Mouse (Mus musculus) hindbrain, embryonic 11.5 days (tissue): Measurements from ENCODE around the gene Dock6. TPM values are rescaled to one million over a fixed set of nuclear protein-coding genes. Genes with fewer than 3 reads are reported as not detected.

Experiments used
- ATAC-seq: fragments of 200-750 bp; cut with Nextera tagmentation; 2 replicates; pipeline ENCODE4 v1.8.0; 2017; ENCODE audit warnings: mild to moderate bottlenecking, moderate TSS enrichment, moderate library complexity; ENCODE audit not compliant: low FRiP score
- DNase-seq: peaks from one replicate; pipeline ENCODE4 v3.0.0-alpha.2; 2015; ENCODE audit warnings: low spot score
- H3K27ac ChIP-seq: fragments of 300-500 bp; sonication (generic); 2 replicates; pipeline ENCODE4 v1.5.1; 2014; ENCODE audit warnings: mild to moderate bottlenecking, low read depth, low read length
- H3K27me3 ChIP-seq: fragments of 300-500 bp; sonication (generic); 2 replicates; pipeline ENCODE4 v1.6.1; 2014; ENCODE audit warnings: mild to moderate bottlenecking, low read length, moderate library complexity, mixed read lengths; ENCODE audit not compliant: control insufficient read depth, insufficient read depth
- H3K36me3 ChIP-seq: fragments of 300-500 bp; sonication (generic); 2 replicates; pipeline ENCODE4 v1.6.1; 2014; ENCODE audit warnings: mild to moderate bottlenecking, low read length, moderate library complexity, mixed read lengths; ENCODE audit not compliant: control insufficient read depth, insufficient read depth
- H3K4me1 ChIP-seq: fragments of 300-500 bp; sonication (generic); replicated peaks from 2 replicates; pipeline ENCODE4 v1.6.1; 2014; ENCODE audit warnings: low read length, mixed read lengths; ENCODE audit not compliant: control insufficient read depth, insufficient read depth
- H3K4me2 ChIP-seq: fragments of 300-500 bp; sonication (generic); replicated peaks from 2 replicates; pipeline ENCODE4 v1.6.1; 2014; ENCODE audit warnings: mild to moderate bottlenecking, low read depth, low read length
- H3K4me3 ChIP-seq: fragments of 300-500 bp; sonication (generic); 2 replicates; pipeline ENCODE4 v1.5.1; 2014; ENCODE audit warnings: low read depth, low read length
- H3K9ac ChIP-seq: fragments of 300-500 bp; sonication (generic); 2 replicates; pipeline ENCODE4 v1.6.1; 2014; ENCODE audit warnings: low read depth, low read length
- H3K9me3 ChIP-seq: fragments of 300-500 bp; sonication (generic); 2 replicates; pipeline ENCODE4 v1.6.1; 2016; ENCODE audit warnings: low read length; ENCODE audit not compliant: control insufficient read depth
- WGBS: fragments of 180-500 bp; shearing (Covaris S2); extraction: QIAGEN DNeasy Blood & Tissue Kit; methylation state at CpG from one replicate; pipeline ENCODE4 v1.1.7; 2014; 5-methylcytosine and 5-hydroxymethylcytosine counted together
- polyA plus RNA-seq: library from polyadenylated mRNA; unstranded; fragments of >200 nt; fragmentation: Nextera tagmentation; extraction: Ambion mirVana; gene quantifications from 2 replicates; pipeline ENCODE4 v1.2.1, GENCODE M21; 2014

Dock6 gene
- polyA plus RNA-seq, 1 experiment from 2014 or later: 21.4 TPM

- DNase-seq: no peak
- 67% methylated on average over 3 of the region's 3 CpGs for WGBS
- ATAC-seq: no peak
- no peaks in the 10 kb centered on the region for H3K27me3 ChIP-seq
- H3K4me3 ChIP-seq: no peak overlapping the region
- H3K27ac ChIP-seq: no peak overlapping the region
- H3K9me3 ChIP-seq: no peaks in the 10 kb centered on the region
- no peaks in the 10 kb centered on the region for H3K36me3 ChIP-seq
- peaks cover 2% of the 10 kb centered on the region; the same call in 1 of the 2 replicates for H3K4me1 ChIP-seq
- H3K4me2 ChIP-seq: no peak overlapping the region
- H3K9ac ChIP-seq: no peak overlapping the region
These were observed 43.9 kb downstream of the Dock6 start for GRCm38 (mm10) chr9:21808561-21808960.

GRCm38 (mm10) chr9:21806976-21807375, 45.5 kb downstream of the Dock6 start:
- Histone ChIP-seq H3K27ac (no peak overlapping the region), H3K9ac (no peak overlapping the region), H3K27me3 (no peaks in the 10 kb centered on the region), H3K4me2 (no peak overlapping the region), H3K4me1 (peaks cover 2% of the 10 kb centered on the region; the same call in 1 of the 2 replicates), H3K9me3 (no peaks in the 10 kb centered on the region), H3K4me3 (no peak overlapping the region), H3K36me3 (no peaks in the 10 kb centered on the region)
- WGBS: 85% methylated on average over 11 of the region's 11 CpGs
- ATAC-seq: no peak
- no peak for DNase-seq

GRCm38 (mm10) chr9:21806363-21806762, 46.1 kb downstream of the Dock6 start:
- Histone ChIP-seq H3K4me3 (no peak overlapping the region), H3K9ac (no peak overlapping the region), H3K36me3 (no peaks in the 10 kb centered on the region), H3K4me2 (no peak overlapping the region), H3K9me3 (no peaks in the 10 kb centered on the region), H3K27me3 (no peaks in the 10 kb centered on the region), H3K4me1 (peaks cover 2% of the 10 kb centered on the region; the same call in 1 of the 2 replicates), H3K27ac (no peak overlapping the region)
- WGBS: 68% methylated on average over 3 of the region's 3 CpGs
- ATAC-seq (no peak), DNase-seq (no peak)

- Histone ChIP-seq H3K9ac (peak overlapping the region; percentile 28; the same call in 1 of the 2 replicates), H3K27me3 (no peaks in the 10 kb centered on the region), H3K4me1 (peaks cover 2% of the 10 kb centered on the region; the same call in 1 of the 2 replicates), H3K36me3 (no peaks in the 10 kb centered on the region), H3K27ac (no peak overlapping the region), H3K4me2 (no peak overlapping the region; the same call in 1 of the 2 replicates), H3K4me3 (no peak overlapping the region), H3K9me3 (no peaks in the 10 kb centered on the region)
- peak; percentile 91 for ATAC-seq
- 38% methylated on average over 13 of the region's 13 CpGs for WGBS
- peak; percentile 91 for DNase-seq
These were observed 48.3 kb downstream of the Dock6 start for GRCm38 (mm10) chr9:21803986-21804644.

- no peaks in the 10 kb centered on the region for H3K36me3 ChIP-seq
- DNase-seq: no peak
These were observed 50.8 kb downstream of the Dock6 start for GRCm38 (mm10) chr9:21801591-21801990.

GRCm38 (mm10) chr9:21801121-21801520, 51.3 kb downstream of the Dock6 start:
- Histone ChIP-seq H3K4me2 (no peak overlapping the region), H3K9me3 (no peaks in the 10 kb centered on the region), H3K4me3 (no peak overlapping the region), H3K36me3 (no peaks in the 10 kb centered on the region), H3K27ac (no peak overlapping the region), H3K4me1 (peaks cover 2% of the 10 kb centered on the region; the same call in 1 of the 2 replicates), H3K27me3 (no peaks in the 10 kb centered on the region), H3K9ac (no peak overlapping the region)
- 64% methylated on average over 7 of the region's 7 CpGs for WGBS
- ATAC-seq (no peak), DNase-seq (no peak)

More at GRCm38 (mm10) chr9:21801591-21801990, 50.8 kb downstream of the Dock6 start:
- H3K27me3 ChIP-seq: no peaks in the 10 kb centered on the region
- peaks cover 2% of the 10 kb centered on the region; the same call in 1 of the 2 replicates for H3K4me1 ChIP-seq
- WGBS: 93% methylated on average over 7 of the region's 7 CpGs
- H3K9me3 ChIP-seq: no peaks in the 10 kb centered on the region
- no peak overlapping the region for H3K9ac ChIP-seq
- no peak for ATAC-seq
- H3K27ac ChIP-seq: no peak overlapping the region
- H3K4me3 ChIP-seq: no peak overlapping the region
- H3K4me2 ChIP-seq: no peak overlapping the region

- Histone ChIP-seq H3K27me3 (no peaks in the 10 kb centered on the region), H3K36me3 (no peaks in the 10 kb centered on the region), H3K9me3 (no peaks in the 10 kb centered on the region), H3K9ac (peak overlapping the region; percentile 57; the same call in 1 of the 2 replicates), H3K4me1 (no peaks in the 10 kb centered on the region), H3K4me2 (peak overlapping the region; percentile 74), H3K27ac (no peak overlapping the region; the same call in 1 of the 2 replicates), H3K4me3 (peak overlapping the region; percentile 55)
- no peak for DNase-seq
- 55% methylated on average over 3 of the region's 3 CpGs for WGBS
- no peak for ATAC-seq
These were observed 53.5 kb downstream of the Dock6 start for GRCm38 (mm10) chr9:21799010-21799350.

GRCm38 (mm10) chr9:21798345-21799009, 54.0 kb downstream of the Dock6 start, which contains the start of gene Kank2:
TSS of gene Kank2 (minus strand) at chr9:21798744.
- DNase-seq: peak; percentile 89
- no peaks in the 10 kb centered on the region for H3K27me3 ChIP-seq
- peak; percentile 85 for ATAC-seq
- H3K27ac ChIP-seq: peak within 1 kb of the TSS; percentile 25; the same call in 1 of the 2 replicates
- no peaks in the 10 kb centered on the region for H3K36me3 ChIP-seq
- H3K4me3 ChIP-seq: peak within 1 kb of the TSS; percentile 55
- WGBS: under 1% methylated on average over 38 of the region's 52 CpGs
- H3K4me1 ChIP-seq: no peaks in the 10 kb centered on the region
- H3K9ac ChIP-seq: peak within 1 kb of the TSS; percentile 57
- no peaks in the 10 kb centered on the region for H3K9me3 ChIP-seq
- peak within 1 kb of the TSS; percentile 74 for H3K4me2 ChIP-seq
